ENCODE assay signal across 19 mouse cellular contexts in genomic region chr8:123136287-123136686, GRCm38 (mm10). TPM values are rescaled to one million over a fixed set of nuclear protein-coding genes. Genes with fewer than 3 reads are reported as not detected.
DNase-seq lines count a peak whose midpoint lies in the region; ATAC-seq and TF ChIP-seq lines count a peak whose summit lies in the region.
"Had no signal": no experiment of that assay in that cellular context is flagged by ENCODE, and none has a peak within 500 bp of the region (broad histone marks: within the 10 kb centered on the region; RNA-seq: fewer than 3 reads in every experiment).

No protein-coding gene starts in this region.

- H3K4me2 ChIP-seq in heart, embryonic 11.5 days: no peak overlapping the region
- H3K4me2 ChIP-seq in embryonic facial prominence, embryonic 13.5 days: no peak overlapping the region
- H3K4me2 ChIP-seq: embryonic facial prominence, embryonic 12.5 days had no signal

- H3K4me3 ChIP-seq in heart, embryonic 11.5 days (ENCODE audit: low read depth, low read length): no peak overlapping the region
- H3K4me3 ChIP-seq in embryonic facial prominence, embryonic 13.5 days: no peak overlapping the region
- no peak overlapping the region for H3K4me3 ChIP-seq in heart, adult 2 months
- H3K4me3 ChIP-seq: embryonic facial prominence, embryonic 12.5 days; left cerebral cortex, adult 2 months; midbrain, embryonic 12.5 days; neural tube, embryonic 15.5 days had no signal

- H3K36me3 ChIP-seq in heart, embryonic 11.5 days (ENCODE audit: control insufficient read depth, insufficient read depth, low read length): no peaks in the 10 kb centered on the region
- no peaks in the 10 kb centered on the region for H3K36me3 ChIP-seq in embryonic facial prominence, embryonic 13.5 days
- no peaks in the 10 kb centered on the region for H3K36me3 ChIP-seq in heart, adult 2 months (ENCODE audit: control insufficient read depth, insufficient read depth, low read length)
- H3K36me3 ChIP-seq: embryonic facial prominence, embryonic 12.5 days; midbrain, embryonic 12.5 days; neural tube, embryonic 15.5 days had no signal

- no peaks in the 10 kb centered on the region for H3K27me3 ChIP-seq in heart, embryonic 11.5 days (ENCODE audit: control insufficient read depth, insufficient read depth, low read length)
- H3K27me3 ChIP-seq in embryonic facial prominence, embryonic 13.5 days: no peaks in the 10 kb centered on the region
- no peaks in the 10 kb centered on the region for H3K27me3 ChIP-seq in heart, adult 2 months (ENCODE audit: control insufficient read depth, insufficient read depth, low read length)
- H3K27me3 ChIP-seq: embryonic facial prominence, embryonic 12.5 days; midbrain, embryonic 12.5 days; neural tube, embryonic 15.5 days had no signal

- no peak for TF ChIP-seq CTCF in heart, adult 2 months (IDR thresholded peaks at IDR 0.05)

- TF ChIP-seq POLR2A in heart, adult 2 months (IDR thresholded peaks at IDR 0.05; ENCODE audit: insufficient read depth, low read depth, low read length): no peak

- 75% methylated on average over 9 of the region's 9 CpGs for WGBS in heart, embryonic 11.5 days (ENCODE audit: insufficient replicate concordance)
- 73% methylated on average over 9 of the region's 9 CpGs for WGBS in embryonic facial prominence, embryonic 13.5 days
- 84% methylated on average over 9 of the region's 9 CpGs for WGBS in heart, adult 2 months

- H3K9ac ChIP-seq in heart, embryonic 11.5 days (ENCODE audit: low read depth, low read length): no peak overlapping the region
- H3K9ac ChIP-seq in embryonic facial prominence, embryonic 13.5 days: no peak overlapping the region
- H3K9ac ChIP-seq in heart, adult 2 months (ENCODE audit: low read depth, low read length): no peak overlapping the region
- H3K9ac ChIP-seq: embryonic facial prominence, embryonic 12.5 days; liver, postnatal 0 days; midbrain, embryonic 12.5 days; neural tube, embryonic 15.5 days had no signal

- ATAC-seq in heart, embryonic 11.5 days (replicated peaks; ENCODE audit: insufficient number of reproducible peaks, low FRiP score, low TSS enrichment): no peak
- no peak for ATAC-seq in embryonic facial prominence, embryonic 13.5 days (ENCODE audit: insufficient number of reproducible peaks, insufficient read depth, low FRiP score, low TSS enrichment, low read depth)
- ATAC-seq in megakaryocyte progenitor cell, adult 5-6 weeks (replicated peaks; ENCODE audit: poor library complexity): no peak
- ATAC-seq: activated CD4-positive, CD25-positive, alpha-beta regulatory T cell, adult 4 months; intestine, postnatal 0 days; liver, postnatal 0 days; Patski had no signal

- DNase-seq in heart, adult 18-20 months: peak; percentile 49 to 78
- peak; percentile 46 to 58 for DNase-seq in heart, adult 2 months
- peak; percentile 49 for DNase-seq in heart, postnatal 4 days
- no peak for DNase-seq in lung, postnatal 14 days
- DNase-seq: adrenal gland, postnatal 25 days; cerebellum, adult 18-20 months; liver, postnatal 0 days; right cerebral cortex, postnatal 4 days had no signal

- H3K4me1 ChIP-seq in heart, embryonic 11.5 days (ENCODE audit: control insufficient read depth, insufficient read depth, low read length): peaks cover 18% of the 10 kb centered on the region
- peaks cover 28% of the 10 kb centered on the region for H3K4me1 ChIP-seq in embryonic facial prominence, embryonic 13.5 days
- H3K4me1 ChIP-seq in heart, adult 2 months (ENCODE audit: control insufficient read depth, insufficient read depth, low read length): peaks cover 4% of the 10 kb centered on the region; the same call in 1 of the 2 replicates

- no peaks in the 10 kb centered on the region for H3K79me2 ChIP-seq in heart, adult 2 months (replicated peaks; ENCODE audit: control insufficient read depth, insufficient read depth, low read length)

- H3K9me3 ChIP-seq in heart, embryonic 11.5 days (replicated peaks; ENCODE audit: control insufficient read depth, low read length): peaks cover 3% of the 10 kb centered on the region; the same call in 1 of the 2 replicates
- 0 out of 2 replicates have a peak, but pooled peaks cover 2% of the 10 kb centered on the region for H3K9me3 ChIP-seq in embryonic facial prominence, embryonic 13.5 days
- H3K9me3 ChIP-seq: embryonic facial prominence, embryonic 12.5 days; neural tube, embryonic 15.5 days had no signal

- intact Hi-C loops in heart, adult 2 months (cut with DNase I): no loop called here

- TF ChIP-seq EP300 in heart, adult 2 months (IDR thresholded peaks at IDR 0.05; ENCODE audit: insufficient read depth, low read depth, low read length): no peak

- H3K27ac ChIP-seq in heart, embryonic 11.5 days (ENCODE audit: low read depth, low read length): no peak overlapping the region
- peak overlapping the region; percentile 28; the same call in 1 of the 2 replicates for H3K27ac ChIP-seq in embryonic facial prominence, embryonic 13.5 days
- no peak overlapping the region for H3K27ac ChIP-seq in heart, adult 2 months
- H3K27ac ChIP-seq: left cerebral cortex, adult 2 months had no signal

RNA-seq across cellular contexts. Expression of gene Cpne7, which starts 19.1 kb away (rescaled TPM):
- total RNA-seq in heart, adult 18-20 months (2021): 1 to 10 TPM in 1 of 2 experiments, under 1 TPM in 1; 0.62 to 1.1 TPM
- 0.27 and 0.31 TPM in 2 replicates for polyA plus RNA-seq in heart, embryonic 11.5 days (2014; fragmentation: Nextera tagmentation; extraction: Ambion mirVana)
- polyA plus RNA-seq in embryonic facial prominence, embryonic 13.5 days (2015; fragmentation: Nextera tagmentation; extraction: Ambion mirVana): 1.6 and 2.6 TPM in 2 replicates
- total RNA-seq in heart, adult 2 months (2021): under 1 TPM; 0.18 to 0.91 TPM
- polyA plus RNA-seq in heart, adult 2 months (2012; rRNA removed): 0.91 and 1.7 TPM in 2 replicates
- total RNA-seq in heart, postnatal 4 days (2021): under 1 TPM; 0.14 to 0.16 TPM
- not detected in 2 replicates for total RNA-seq in megakaryocyte progenitor cell, adult 5-6 weeks (2015)
- total RNA-seq in megakaryocyte progenitor cell, adult 5-6 weeks (2017): not detected in 2 replicates
- polyA plus RNA-seq: forebrain, embryonic 11.5 days had no signal

RNA-seq across cellular contexts. Expression of gene Sult5a1, which starts 21.8 kb away (rescaled TPM):
- 1 to 10 TPM in 1 of 2 experiments, under 1 TPM in 1; 0.82 to 1.3 TPM for total RNA-seq in heart, adult 18-20 months (2021)
- polyA plus RNA-seq in heart, embryonic 11.5 days (2014; fragmentation: Nextera tagmentation; extraction: Ambion mirVana): 6.6 and 8.1 TPM in 2 replicates
- 29.4 and 37.6 TPM in 2 replicates for polyA plus RNA-seq in embryonic facial prominence, embryonic 13.5 days (2015; fragmentation: Nextera tagmentation; extraction: Ambion mirVana)
- under 1 TPM; 0.27 to 0.91 TPM for total RNA-seq in heart, adult 2 months (2021)
- 2.3 and 5.3 TPM in 2 replicates for polyA plus RNA-seq in heart, adult 2 months (2012; rRNA removed)
- 1 to 10 TPM; 1.3 to 1.6 TPM for total RNA-seq in heart, postnatal 4 days (2021)
- total RNA-seq in megakaryocyte progenitor cell, adult 5-6 weeks (2015): not detected in 2 replicates
- total RNA-seq in megakaryocyte progenitor cell, adult 5-6 weeks (2017): not detected in 2 replicates
- polyA plus RNA-seq: activated CD4-positive, CD25-positive, alpha-beta regulatory T cell, adult 4 months had no signal

RNA-seq across cellular contexts. Expression of gene Rpl13, which starts 34.1 kb away (rescaled TPM):
- total RNA-seq in heart, adult 18-20 months (2021): 100 to 1,000 TPM; 462 to 489 TPM
- polyA plus RNA-seq in heart, embryonic 11.5 days (2014; fragmentation: Nextera tagmentation; extraction: Ambion mirVana): 1,217 and 1,331 TPM in 2 replicates
- 1,270 and 1,597 TPM in 2 replicates for polyA plus RNA-seq in embryonic facial prominence, embryonic 13.5 days (2015; fragmentation: Nextera tagmentation; extraction: Ambion mirVana)
- 100 to 1,000 TPM; 418 to 463 TPM for total RNA-seq in heart, adult 2 months (2021)
- polyA plus RNA-seq in heart, adult 2 months (2012; rRNA removed): 440 and 616 TPM in 2 replicates
- 100 to 1,000 TPM; 641 to 660 TPM for total RNA-seq in heart, postnatal 4 days (2021)
- total RNA-seq in megakaryocyte progenitor cell, adult 5-6 weeks (2015): 1,201 and 1,251 TPM in 2 replicates
- 3,072 and 3,507 TPM in 2 replicates for total RNA-seq in megakaryocyte progenitor cell, adult 5-6 weeks (2017)

RNA-seq across cellular contexts. Expression of gene Dpep1, which starts 49.8 kb away (rescaled TPM):
- 10 to 100 TPM; 28.2 to 38.9 TPM for total RNA-seq in heart, adult 18-20 months (2021)
- 1.0 and 1.3 TPM in 2 replicates for polyA plus RNA-seq in heart, embryonic 11.5 days (2014; fragmentation: Nextera tagmentation; extraction: Ambion mirVana)
- polyA plus RNA-seq in embryonic facial prominence, embryonic 13.5 days (2015; fragmentation: Nextera tagmentation; extraction: Ambion mirVana): 2.4 and 4.1 TPM in 2 replicates
- 10 to 100 TPM; 35.4 to 55.0 TPM for total RNA-seq in heart, adult 2 months (2021)
- 80.1 and 103 TPM in 2 replicates for polyA plus RNA-seq in heart, adult 2 months (2012; rRNA removed)
- total RNA-seq in heart, postnatal 4 days (2021): 10 to 100 TPM in 1 of 2 experiments, 1 to 10 TPM in 1; 7.5 to 11.6 TPM
- total RNA-seq in megakaryocyte progenitor cell, adult 5-6 weeks (2015): not detected in 2 replicates
- total RNA-seq in megakaryocyte progenitor cell, adult 5-6 weeks (2017): not detected in 2 replicates
- total RNA-seq: left cerebral cortex, adult 2 months had no signal
- polyA plus RNA-seq: activated CD4-positive, CD25-positive, alpha-beta regulatory T cell, adult 4 months; Patski had no signal
